Mouse (Mus musculus) erythroblast, embryonic 14.5 days (primary cell): Measurements from ENCODE around the gene Hnrnpm.

ENCODE experiments used
- GATA1 ChIP-seq: IDR thresholded peaks from 2 replicates; pipeline ENCODE4 v1.6.1; 2012; ENCODE audit warnings: low read length, inconsistent platforms, mixed read lengths
- TAL1 ChIP-seq: IDR thresholded peaks from 3 replicates; pipeline ENCODE4 v1.6.1; 2012; ENCODE audit warnings: low read length, inconsistent platforms, mixed read lengths

- TF ChIP-seq GATA1 (no peak), TAL1 (no peak)
Observed at GRCm38 (mm10) chr17:33630171-33630895, 56.3 kb downstream of the Hnrnpm start.
